Mouse (Mus musculus) bone marrow, adult 2 months (tissue): ENCODE measurements at regions not wholly inside any gene's neighbourhood (a gene's known extent, or its start where the extent isn't known, plus 50 kb on each side); places are given as distances from the start of the nearest gene placed in this dataset.

Source experiments
- H3K27ac ChIP-seq: fragments of 200-500 bp; 2 replicates; pipeline ENCODE4 v1.5.1; 2012; ENCODE audit warnings: low read depth, mild to moderate bottlenecking, control low read depth, inconsistent platforms, low read length; ENCODE audit not compliant: control insufficient read depth, poor library complexity, insufficient read depth
- H3K4me1 ChIP-seq: fragments of 200-500 bp; 2 replicates; pipeline ENCODE4 v1.6.1; 2011; ENCODE audit warnings: low read length; ENCODE audit not compliant: control insufficient read depth, insufficient read depth
- H3K4me3 ChIP-seq: fragments of 200-500 bp; replicated peaks from 2 replicates; pipeline ENCODE3; 2011; ENCODE audit warnings: mild to moderate bottlenecking, low read depth, low read length, control low read depth; ENCODE audit not compliant: control insufficient read depth
- CTCF ChIP-seq: fragments of 200-500 bp; IDR thresholded peaks from 2 replicates; pipeline ENCODE4 v1.5.1; 2011; ENCODE audit warnings: low read length, control low read depth; ENCODE audit not compliant: control insufficient read depth, insufficient read depth
- POLR2A ChIP-seq: fragments of 200-500 bp; IDR thresholded peaks from 2 replicates; pipeline ENCODE4 v1.6.1; 2011; ENCODE audit warnings: low read depth, mild to moderate bottlenecking, control low read depth, low read length, borderline replicate concordance; ENCODE audit not compliant: control insufficient read depth
- WGBS: fragments of 180-500 bp; shearing (Covaris S2); methylation state at CpG from one replicate; pipeline ENCODE4 v1.1.7; 2018; 5-methylcytosine and 5-hydroxymethylcytosine counted together

DNA sequence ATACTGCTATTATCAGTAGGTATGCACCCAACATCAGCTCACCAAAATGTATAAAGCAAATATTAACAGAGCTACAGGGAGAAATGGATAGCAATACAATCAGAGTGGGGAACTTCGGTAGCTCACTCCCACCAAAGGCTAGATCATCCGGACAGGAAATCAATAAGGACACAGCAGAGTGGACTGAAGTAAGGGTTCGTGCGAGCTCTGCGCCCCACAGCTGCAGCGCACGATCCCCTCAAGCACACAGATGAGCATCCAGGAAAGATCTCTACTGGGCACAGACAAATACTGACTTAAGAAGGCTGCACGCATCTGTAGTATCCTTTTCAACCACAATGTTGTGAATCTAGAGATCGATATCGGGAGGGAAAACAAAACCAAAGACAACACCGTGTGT, 517.5 kb upstream of the Adamts16 start:
- Histone ChIP-seq H3K4me3 (no peak overlapping the region), H3K4me1 (no peaks in the 10 kb centered on the region), H3K27ac (no peak overlapping the region)
- no peak for TF ChIP-seq POLR2A
- TF ChIP-seq CTCF, result no peak
- WGBS, result 79% methylated on average over 11 of the region's 11 CpGs

DNA sequence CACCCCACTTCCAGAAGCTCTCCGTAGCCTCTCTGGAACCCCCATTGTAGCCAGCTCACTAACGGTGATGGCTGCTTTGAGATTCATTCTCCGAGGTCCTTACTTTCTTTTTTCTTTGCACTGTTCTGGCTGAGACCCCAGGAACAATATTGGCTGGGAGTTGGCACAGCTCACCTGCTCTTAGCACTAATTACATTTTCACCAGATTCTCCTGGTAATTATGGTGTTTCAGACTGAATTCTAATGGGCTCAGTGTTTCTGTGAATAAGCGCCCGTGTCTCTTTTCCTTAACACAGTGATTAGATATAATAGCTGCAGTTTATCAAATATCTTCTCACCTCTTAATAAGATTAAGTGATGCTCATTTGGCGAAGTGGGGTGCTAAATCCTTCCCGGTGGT, 509.2 kb upstream of the Adamts16 start:
- Histone ChIP-seq H3K4me1 (no peaks in the 10 kb centered on the region), H3K27ac (no peak overlapping the region), H3K4me3 (no peak overlapping the region)
- TF ChIP-seq POLR2A, result no peak
- TF ChIP-seq CTCF, result no peak
- 75% methylated on average over 7 of the region's 7 CpGs for WGBS

DNA sequence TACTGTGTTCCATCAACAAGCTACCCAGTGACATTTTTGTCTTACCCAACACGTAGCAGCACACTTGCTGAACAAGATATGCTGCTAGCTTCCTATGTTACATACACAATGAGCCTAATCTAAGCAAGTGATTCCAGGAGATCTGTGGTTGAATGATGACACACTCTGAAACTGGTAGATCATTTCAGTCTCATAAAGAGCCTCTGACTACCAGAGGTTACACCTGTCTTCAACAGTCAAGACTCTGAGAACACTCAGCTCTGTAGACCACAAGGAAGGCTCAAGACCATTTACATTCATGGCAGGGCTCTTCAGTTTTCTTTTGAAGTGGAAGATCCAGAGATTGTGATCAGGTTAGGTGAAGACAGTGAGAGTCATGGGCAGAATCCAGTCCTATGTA, 501.3 kb upstream of the Adamts16 start:
- Histone ChIP-seq H3K4me1 (no peaks in the 10 kb centered on the region), H3K4me3 (no peak overlapping the region), H3K27ac (no peak overlapping the region)
- TF ChIP-seq CTCF, result no peak
- TF ChIP-seq POLR2A, result no peak
- WGBS, result 79% methylated on average over 1 of the region's 1 CpGs

DNA sequence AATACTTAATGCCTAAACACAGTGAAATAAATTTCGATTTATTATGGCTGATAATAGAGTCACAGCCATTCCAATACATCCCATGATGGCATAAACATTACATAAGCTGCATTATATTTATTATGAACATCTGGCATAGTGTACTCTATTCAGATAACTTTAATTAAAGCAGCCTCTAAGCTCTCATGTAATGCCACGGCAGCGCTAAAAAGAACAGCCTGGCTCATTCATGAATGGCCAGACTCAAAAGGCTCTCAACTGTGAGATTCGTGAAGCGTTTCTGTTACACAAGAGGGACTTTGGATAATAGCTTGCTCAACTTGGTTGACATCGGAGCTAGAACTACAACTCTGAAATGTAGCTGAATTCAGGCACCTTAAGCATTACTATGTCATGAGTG, 497.1 kb upstream of the Adamts16 start:
- no peak for TF ChIP-seq POLR2A
- TF ChIP-seq CTCF, result no peak
- Histone ChIP-seq H3K4me3 (no peak overlapping the region), H3K4me1 (no peaks in the 10 kb centered on the region), H3K27ac (no peak overlapping the region)
- WGBS, result 78% methylated on average over 6 of the region's 6 CpGs

DNA sequence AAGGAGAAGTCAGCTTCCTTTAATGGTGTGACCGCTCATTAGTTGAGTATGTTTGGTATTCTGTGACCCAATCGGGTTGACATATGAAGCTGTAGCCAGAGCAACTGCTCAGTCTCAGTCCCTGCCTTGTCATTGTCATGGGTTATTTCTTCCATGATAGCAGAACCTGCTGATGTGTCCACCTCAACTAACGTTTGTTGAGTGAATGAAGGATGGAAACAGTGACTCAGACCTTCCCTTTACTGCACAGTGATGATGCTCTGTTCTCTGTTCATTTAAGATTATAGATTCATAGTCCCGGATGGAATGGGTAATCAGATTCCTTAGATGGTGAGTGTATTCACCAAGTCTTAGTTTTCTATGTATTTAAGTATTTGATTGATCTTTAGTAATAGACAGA, 493.3 kb upstream of the Adamts16 start:
- no peak overlapping the region for H3K4me3 ChIP-seq
- no peaks in the 10 kb centered on the region for H3K4me1 ChIP-seq
- TF ChIP-seq CTCF (no peak), POLR2A (no peak)
- WGBS, result 74% methylated on average over 4 of the region's 4 CpGs
- no peak overlapping the region for H3K27ac ChIP-seq

DNA sequence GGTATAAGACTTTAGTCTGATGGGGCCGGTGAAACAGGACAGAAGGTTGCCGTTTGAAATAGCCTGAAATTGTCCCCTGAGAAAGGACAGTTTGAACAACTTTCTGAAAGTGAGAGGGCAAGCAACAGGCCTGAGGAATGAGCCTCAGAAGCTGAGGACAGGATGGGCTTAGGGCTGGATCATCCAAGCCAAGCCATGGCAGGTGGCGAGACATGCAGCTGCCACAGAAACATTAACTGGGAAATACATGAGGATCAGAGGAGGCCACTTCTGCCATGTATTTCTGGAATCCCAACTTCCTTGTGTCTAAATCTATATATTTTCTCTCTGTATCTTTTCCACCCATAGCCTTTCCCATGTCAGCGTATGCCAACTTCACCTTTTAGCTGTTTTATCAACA, 491.5 kb upstream of the Adamts16 start:
- 86% methylated on average over 4 of the region's 4 CpGs for WGBS
- TF ChIP-seq CTCF (no peak), POLR2A (no peak)

DNA sequence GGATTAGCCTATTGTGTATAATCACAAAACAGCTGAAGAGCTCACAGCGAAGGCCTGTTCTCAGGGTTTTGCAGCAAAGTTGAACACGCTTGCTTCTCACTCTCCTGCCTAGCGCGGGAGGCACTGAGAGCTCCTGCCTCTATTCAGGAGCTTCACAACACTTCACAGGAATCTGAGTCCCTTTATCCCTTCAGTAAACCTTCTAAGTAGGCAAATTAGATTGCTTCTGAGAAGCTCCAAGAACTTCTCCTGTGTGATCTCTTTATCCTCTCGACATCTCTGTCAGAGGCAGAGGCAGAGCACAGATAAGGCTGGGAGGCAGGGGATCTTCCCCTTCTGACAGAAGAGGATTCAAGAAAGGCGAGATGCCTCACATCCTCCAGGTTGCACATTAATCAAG, 488.7 kb upstream of the Adamts16 start:
- no peak overlapping the region for H3K27ac ChIP-seq
- no peaks in the 10 kb centered on the region for H3K4me1 ChIP-seq
- H3K4me3 ChIP-seq, result no peak overlapping the region
- 76% methylated on average over 6 of the region's 6 CpGs for WGBS
- TF ChIP-seq CTCF, result no peak

More for the DNA sequence above, 491.5 kb upstream of the Adamts16 start:
- Histone ChIP-seq H3K4me1 (no peaks in the 10 kb centered on the region), H3K27ac (no peak overlapping the region), H3K4me3 (no peak overlapping the region)

DNA sequence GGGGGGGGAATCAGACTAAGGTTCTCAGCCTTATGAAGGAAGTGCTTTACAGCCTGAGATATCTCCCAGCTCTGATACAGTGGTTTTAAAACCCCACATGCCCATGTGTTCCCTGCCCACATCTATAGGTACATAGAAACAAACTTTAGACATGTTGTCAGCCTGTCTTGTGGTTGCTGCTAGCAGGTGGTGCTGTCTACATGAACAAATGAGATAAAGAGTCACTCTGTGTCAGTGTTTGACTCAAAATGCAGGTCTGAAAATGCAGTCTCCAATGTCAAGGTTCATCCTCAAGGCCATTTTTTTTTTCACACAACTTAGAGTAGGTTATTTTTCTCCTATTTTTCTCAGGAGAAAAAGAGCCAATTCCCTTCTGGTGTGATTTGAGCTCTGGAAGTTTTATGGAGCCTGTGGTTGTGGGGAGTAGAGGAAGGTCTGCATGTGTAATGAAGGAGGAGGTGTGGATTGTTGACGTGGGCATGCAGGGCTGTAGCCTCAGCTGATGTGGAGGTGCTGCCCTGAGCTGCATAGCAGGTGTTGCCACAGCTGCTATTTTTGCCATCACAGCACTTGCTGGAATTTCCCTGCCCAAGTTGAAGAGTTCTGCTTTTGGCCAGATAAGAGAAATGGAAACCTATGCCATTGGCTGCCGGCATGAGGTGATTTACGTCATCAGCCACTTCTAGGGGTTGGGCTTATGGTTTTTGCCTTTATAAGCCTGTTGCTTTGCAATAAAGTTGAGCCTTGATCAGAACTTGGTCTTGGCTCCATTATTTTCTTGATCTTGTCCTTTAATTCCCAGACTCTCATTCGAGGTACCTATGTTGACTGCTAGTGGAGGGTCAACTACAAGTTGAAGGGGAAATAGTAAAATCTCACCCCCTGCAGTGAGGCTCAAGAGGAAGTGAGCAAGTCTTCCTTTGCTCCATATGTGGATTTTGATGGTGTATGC, 486.5 kb upstream of the Adamts16 start:
- no peaks in the 10 kb centered on the region for H3K4me1 ChIP-seq
- TF ChIP-seq POLR2A, result no peak
- no peak for TF ChIP-seq CTCF
- no peak overlapping the region for H3K27ac ChIP-seq
- WGBS, result 15% methylated on average over 4 of the region's 4 CpGs
- H3K4me3 ChIP-seq, result no peak overlapping the region
